Mouse (Mus musculus): ENCODE results near the gene Ndufaf4. TPM values are rescaled to one million over a fixed set of nuclear protein-coding genes. Genes with fewer than 3 reads are reported as not detected.
"Not testable (repeated sequence)": the region's sequence is repeated elsewhere in the genome, so short reads cannot be mapped to it uniquely, and the experiment has no call there.

The Ndufaf4 gene
- polyA plus RNA-seq (2015; fragmentation: Nextera tagmentation; extraction: Ambion mirVana), result 48.2 and 60.5 TPM in 2 replicates

DNA sequence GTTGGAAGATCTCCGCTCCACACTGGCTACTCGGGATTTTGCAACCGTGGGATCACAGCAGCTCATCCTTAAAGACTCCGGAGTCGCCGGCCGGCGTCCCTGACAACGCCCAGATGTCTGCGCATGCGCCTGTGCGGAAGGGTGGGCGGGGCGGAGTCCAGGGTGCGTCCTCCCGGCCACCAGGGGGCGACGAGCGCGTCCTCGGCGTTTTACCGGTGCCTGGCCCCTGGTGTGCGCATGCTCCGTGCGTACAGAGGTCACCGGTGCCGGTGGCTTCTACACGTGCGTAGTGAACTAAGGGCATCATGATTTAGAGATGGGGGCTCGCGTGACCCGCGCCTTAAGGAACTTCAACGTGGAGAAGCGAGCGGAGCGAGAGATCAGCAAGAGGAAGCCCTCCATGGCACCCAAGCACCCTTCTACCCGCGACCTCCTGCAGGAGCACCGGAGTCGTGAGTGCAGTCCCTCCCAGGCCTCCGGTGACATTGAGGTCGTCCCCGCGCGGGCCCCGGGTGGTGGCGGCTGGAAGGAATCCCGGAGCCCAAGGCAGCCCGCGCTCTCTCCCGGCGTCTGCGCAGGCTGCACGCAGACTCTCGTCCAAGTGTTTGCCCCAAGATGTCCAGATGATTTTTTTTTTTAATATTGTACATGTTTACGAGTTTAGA lies at the start of gene Ndufaf4:
Ndufaf4 (plus strand) TSS at position 233 of the 665 bp plus-strand sequence.
- peak; percentile 99 for ATAC-seq (ENCODE audit: low read depth)
- Histone ChIP-seq H3K4me2 (peak within 1 kb of the TSS; percentile 80), H3K27ac (peak within 1 kb of the TSS; percentile 52), H3K9ac (peak within 1 kb of the TSS; percentile 80), H3K27me3 (no peaks in the 10 kb centered on the region), H3K4me3 (replicated peaks) (peak within 1 kb of the TSS; percentile 74), H3K9me3 (replicated peaks) (no peaks in the 10 kb centered on the region), H3K36me3 (peaks cover 22% of the 10 kb centered on the region), H3K4me1 (replicated peaks) (peaks cover 11% of the 10 kb centered on the region)
- peak; percentile 93 for DNase-seq
- under 1% methylated on average over 58 of the region's 58 CpGs for WGBS (ENCODE audit: insufficient replicate concordance)

DNA sequence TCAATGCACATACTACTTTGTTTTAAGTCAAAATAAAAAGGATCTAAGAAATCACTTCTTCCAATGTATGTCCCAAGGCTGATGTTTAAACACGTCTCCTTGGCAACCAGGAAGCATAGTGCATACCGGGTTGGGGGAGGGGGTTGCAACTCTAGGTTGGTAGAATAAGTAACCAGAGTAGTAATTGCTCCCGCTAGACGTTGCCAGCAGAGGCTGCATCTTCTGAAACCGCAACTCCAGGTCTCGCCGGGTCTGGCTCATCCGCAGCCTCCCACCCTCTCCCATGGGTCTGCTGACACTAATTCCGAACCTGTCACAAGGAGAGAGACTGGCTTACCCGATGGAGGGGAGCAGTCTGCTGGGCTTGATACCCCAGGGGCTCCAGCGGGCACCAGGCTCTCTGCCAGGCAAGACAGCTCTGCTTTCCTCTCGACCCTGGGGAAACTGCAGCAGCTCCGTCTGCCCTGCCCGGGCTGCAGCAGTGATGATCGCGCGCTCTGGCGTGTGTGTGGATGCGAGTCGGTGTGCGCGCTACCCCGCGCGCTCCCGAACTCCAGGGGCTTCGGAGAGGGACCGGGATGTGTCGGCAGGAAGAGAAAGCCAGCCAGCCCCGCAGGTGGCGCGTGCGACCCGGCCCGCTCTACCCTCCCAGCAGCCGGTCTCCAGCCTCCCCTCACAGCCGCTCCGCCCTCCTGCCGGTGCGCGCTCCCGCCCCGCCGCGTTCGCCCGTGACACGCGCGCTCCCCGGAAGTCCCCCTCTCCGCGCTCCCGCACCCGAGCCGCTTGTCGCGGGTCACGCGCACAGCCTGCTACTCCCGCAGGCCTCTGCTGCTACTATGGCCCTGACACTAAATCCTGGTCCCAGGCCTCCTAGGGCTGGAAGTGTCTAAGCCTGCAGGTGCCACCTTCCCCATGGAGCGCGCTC lies 47.2 kb upstream of the Ndufaf4 start, which contains the start of gene Klhl32:
Klhl32 (minus strand) TSS at position 724 of the 925 bp plus-strand sequence.
- DNase-seq (peak; percentile 18), ATAC-seq (ENCODE audit: low read depth) (peak; percentile 77)
- H3K9ac ChIP-seq, result peak within 1 kb of the TSS; percentile 52
- WGBS (ENCODE audit: insufficient replicate concordance), result under 1% methylated on average over 50 of the region's 63 CpGs
- H3K36me3 ChIP-seq, result no peaks in the 10 kb centered on the region
- no peaks in the 10 kb centered on the region for H3K9me3 ChIP-seq (replicated peaks)
- peak within 1 kb of the TSS; percentile 64 for H3K4me3 ChIP-seq (replicated peaks)
- H3K27me3 ChIP-seq, result peaks cover 12% of the 10 kb centered on the region
- H3K4me2 ChIP-seq, result peak within 1 kb of the TSS; percentile 75
- peaks cover 4% of the 10 kb centered on the region; the same call in 1 of the 2 replicates for H3K4me1 ChIP-seq (replicated peaks)
- no peak within 1 kb of the TSS for H3K27ac ChIP-seq

DNA sequence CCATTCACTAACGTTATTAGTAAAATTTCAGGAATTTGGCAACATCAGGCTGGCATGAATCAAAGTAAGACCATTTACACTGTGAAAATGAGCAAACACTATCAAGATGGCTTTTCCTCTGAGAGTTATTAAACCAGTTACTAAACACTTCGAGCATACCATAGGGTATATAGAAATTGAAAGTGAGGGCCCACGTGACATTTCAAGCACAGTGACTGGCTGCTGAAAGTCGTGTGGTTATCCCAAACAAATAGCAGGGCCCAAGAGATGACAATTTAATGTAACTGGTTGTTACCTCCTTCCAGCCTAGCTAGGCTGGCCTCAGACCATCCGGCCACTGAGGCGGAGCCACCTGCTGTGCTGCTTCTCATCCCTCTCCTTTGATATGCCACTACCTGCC lies 32.2 kb upstream of the Ndufaf4 start:
- Histone ChIP-seq H3K27ac (no peak overlapping the region), H3K4me1 (replicated peaks) (no peaks in the 10 kb centered on the region), H3K4me2 (no peak overlapping the region), H3K36me3 (no peaks in the 10 kb centered on the region), H3K9me3 (replicated peaks) (no peaks in the 10 kb centered on the region), H3K4me3 (replicated peaks) (no peak overlapping the region), H3K27me3 (no peaks in the 10 kb centered on the region), H3K9ac (no peak overlapping the region)
- DNase-seq (no peak), ATAC-seq (ENCODE audit: low read depth) (no peak)
- WGBS (ENCODE audit: insufficient replicate concordance), result 35% methylated on average over 6 of the region's 6 CpGs

DNA sequence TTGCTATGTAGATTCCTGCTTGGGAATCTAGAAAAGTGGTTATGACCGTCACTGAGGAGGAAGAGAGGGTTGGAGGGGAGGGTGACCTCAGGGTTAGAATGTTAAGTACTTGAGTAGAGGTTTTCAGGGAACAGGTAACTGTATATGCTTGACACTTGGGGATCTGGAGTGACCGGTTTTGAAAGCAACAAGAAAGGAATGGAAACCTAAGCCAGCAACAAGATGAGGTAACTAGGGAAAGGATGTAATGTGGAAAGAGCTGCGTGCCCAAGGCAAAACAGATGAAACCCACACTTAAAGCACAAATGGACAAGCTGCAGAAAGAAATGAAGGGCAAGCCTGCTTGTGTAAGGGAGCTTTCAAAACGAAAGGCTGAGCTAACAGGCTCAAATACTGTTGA lies 28.7 kb upstream of the Ndufaf4 start:
- no peaks in the 10 kb centered on the region for H3K4me1 ChIP-seq (replicated peaks)
- no peak for ATAC-seq (ENCODE audit: low read depth)

DNA sequence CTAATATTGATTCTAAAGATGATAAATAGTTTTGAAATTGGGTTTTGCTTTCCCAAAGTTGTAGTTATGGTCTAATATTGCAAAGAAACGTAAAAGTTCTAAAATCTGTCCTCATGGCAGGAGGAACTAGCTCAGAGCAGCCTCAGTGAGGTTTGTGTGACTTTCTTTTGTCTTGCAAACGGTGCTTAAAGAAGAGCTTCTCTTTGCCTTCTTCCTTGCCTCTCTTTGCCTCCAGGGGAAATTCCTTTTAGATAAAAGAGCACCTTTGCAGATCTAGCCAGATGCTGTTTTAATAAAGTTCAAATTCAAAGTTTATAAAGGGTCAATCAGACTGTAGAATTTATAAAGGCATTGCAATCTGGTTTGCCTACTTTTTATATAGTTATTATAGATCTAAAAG lies 8.5 kb upstream of the Ndufaf4 start:
- not testable (repeated sequence) for H3K27me3 ChIP-seq; DNase-seq; H3K27ac ChIP-seq; H3K4me1 ChIP-seq (replicated peaks); H3K4me2 ChIP-seq; H3K9ac ChIP-seq; H3K4me3 ChIP-seq (replicated peaks); H3K36me3 ChIP-seq; H3K9me3 ChIP-seq (replicated peaks); ATAC-seq (ENCODE audit: low read depth)
- WGBS (ENCODE audit: insufficient replicate concordance), result 32% methylated on average over 2 of the region's 2 CpGs

More for the DNA sequence above, 28.7 kb upstream of the Ndufaf4 start:
- DNase-seq, result no peak
- H3K36me3 ChIP-seq, result no peaks in the 10 kb centered on the region
- no peak overlapping the region for H3K4me2 ChIP-seq
- no peak overlapping the region for H3K4me3 ChIP-seq (replicated peaks)
- H3K27me3 ChIP-seq, result no peaks in the 10 kb centered on the region
- no peak overlapping the region for H3K9ac ChIP-seq
- H3K9me3 ChIP-seq (replicated peaks), result no peaks in the 10 kb centered on the region
- no peak overlapping the region for H3K27ac ChIP-seq
- WGBS (ENCODE audit: insufficient replicate concordance), result 55% methylated on average over 4 of the region's 4 CpGs

DNA sequence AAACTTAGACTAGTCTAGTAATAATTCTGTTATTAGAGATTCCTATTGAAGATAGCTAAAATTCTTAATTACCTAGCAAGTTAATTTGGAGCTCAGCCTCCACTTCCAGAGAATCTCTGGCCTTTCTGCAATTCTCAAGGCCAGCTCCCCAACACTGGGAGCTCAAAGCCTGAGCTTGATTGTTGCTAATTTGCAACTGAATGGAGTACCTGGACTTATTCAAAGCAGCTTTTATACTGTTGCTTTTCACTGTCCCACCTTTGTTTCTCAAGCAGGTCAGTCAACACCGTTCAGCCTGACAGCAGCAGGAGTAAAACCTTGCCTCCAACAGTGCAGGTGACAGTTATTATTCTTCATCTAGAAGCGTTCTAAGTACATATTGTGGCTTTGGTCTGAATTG lies 5.6 kb upstream of the Ndufaf4 start:
- not testable (repeated sequence) for ATAC-seq (ENCODE audit: low read depth); H3K36me3 ChIP-seq; H3K4me2 ChIP-seq; H3K9ac ChIP-seq; H3K9me3 ChIP-seq (replicated peaks); H3K4me3 ChIP-seq (replicated peaks); H3K27me3 ChIP-seq; DNase-seq; H3K27ac ChIP-seq; H3K4me1 ChIP-seq (replicated peaks)
- 43% methylated on average over 2 of the region's 2 CpGs for WGBS (ENCODE audit: insufficient replicate concordance)

DNA sequence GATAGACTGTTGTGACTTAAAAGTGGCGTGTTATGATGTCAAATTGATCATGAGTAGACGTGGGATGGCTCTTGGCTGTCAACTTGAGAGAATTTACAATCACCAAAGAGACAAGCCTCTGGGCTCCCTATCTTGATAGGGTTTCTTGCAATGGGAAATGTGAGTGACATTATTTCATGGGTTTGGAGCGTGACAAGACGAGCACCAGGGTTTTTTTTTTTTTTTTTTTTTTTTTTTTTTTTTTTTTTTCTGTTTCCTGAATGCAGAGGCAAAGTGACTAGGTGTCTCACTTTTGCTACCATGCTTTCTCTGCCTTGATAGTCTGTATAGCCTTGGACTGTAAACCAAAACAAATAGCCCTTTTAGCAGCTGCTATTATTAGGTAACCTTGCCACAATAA lies 3.3 kb upstream of the Ndufaf4 start:
- H3K27ac ChIP-seq, result no peak overlapping the region
- no peak overlapping the region for H3K4me2 ChIP-seq
- no peaks in the 10 kb centered on the region for H3K36me3 ChIP-seq
- 47% methylated on average over 4 of the region's 4 CpGs for WGBS (ENCODE audit: insufficient replicate concordance)
- H3K27me3 ChIP-seq, result no peaks in the 10 kb centered on the region
- no peak for DNase-seq
- ATAC-seq (ENCODE audit: low read depth), result no peak
- no peaks in the 10 kb centered on the region; the same call in 1 of the 2 replicates for H3K9me3 ChIP-seq (replicated peaks)
- H3K4me1 ChIP-seq (replicated peaks), result peaks cover 11% of the 10 kb centered on the region
- no peak overlapping the region for H3K9ac ChIP-seq
- H3K4me3 ChIP-seq (replicated peaks), result no peak overlapping the region

DNA sequence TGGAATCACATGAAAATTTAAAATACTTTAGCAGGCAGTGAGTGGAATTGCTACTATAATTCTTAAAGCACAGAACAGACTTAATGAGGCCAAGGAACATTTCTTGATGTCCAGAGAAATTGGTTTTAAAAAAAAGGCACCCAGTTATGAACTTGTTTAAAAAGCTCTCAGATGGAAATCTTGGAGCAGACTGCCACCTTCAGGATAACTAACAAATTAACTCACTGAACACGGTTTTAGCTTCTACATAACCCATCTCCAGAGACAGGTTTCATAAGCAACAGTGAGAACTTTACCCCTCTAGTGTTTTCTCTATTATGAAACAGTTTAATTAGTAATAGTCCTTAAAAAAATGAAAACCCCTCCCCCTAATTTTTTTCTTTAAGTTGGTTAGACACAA lies 1.1 kb upstream of the Ndufaf4 start:
- no peak overlapping the region for H3K4me2 ChIP-seq
- no peak overlapping the region for H3K9ac ChIP-seq
- H3K27me3 ChIP-seq, result no peaks in the 10 kb centered on the region
- WGBS (ENCODE audit: insufficient replicate concordance), result 0% methylated on average over 1 of the region's 1 CpGs
- DNase-seq (peak; percentile 5), ATAC-seq (ENCODE audit: low read depth) (no peak)
- H3K27ac ChIP-seq, result no peak overlapping the region
- peaks cover 11% of the 10 kb centered on the region for H3K4me1 ChIP-seq (replicated peaks)
- H3K9me3 ChIP-seq (replicated peaks), result no peaks in the 10 kb centered on the region
- no peak overlapping the region for H3K4me3 ChIP-seq (replicated peaks)
- H3K36me3 ChIP-seq, result peaks cover 14% of the 10 kb centered on the region

DNA sequence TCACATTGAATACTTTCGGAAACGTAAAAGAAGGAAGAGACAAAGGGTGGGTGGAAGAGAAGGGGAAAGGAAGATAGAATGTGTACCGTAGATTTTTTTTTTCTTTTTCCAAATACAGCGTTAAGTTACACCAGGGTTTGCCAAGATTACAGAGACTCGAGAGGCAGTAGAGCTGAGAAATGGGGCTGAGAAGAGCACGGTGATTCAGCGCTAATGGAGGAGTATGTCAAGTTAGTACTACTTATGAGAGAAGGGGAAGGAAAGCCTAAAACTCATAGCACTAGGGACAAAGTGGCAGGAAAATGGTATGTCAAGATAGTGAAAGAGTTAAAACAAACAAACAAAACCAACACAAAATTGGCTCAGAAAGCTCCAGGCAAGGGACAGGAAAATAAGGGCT lies 532 bp upstream of the Ndufaf4 start:
- ATAC-seq (ENCODE audit: low read depth) (peak; percentile 67), DNase-seq (no peak)
- Histone ChIP-seq H3K36me3 (peaks cover 18% of the 10 kb centered on the region), H3K4me1 (replicated peaks) (peaks cover 11% of the 10 kb centered on the region), H3K27ac (no peak overlapping the region), H3K9me3 (replicated peaks) (no peaks in the 10 kb centered on the region), H3K4me3 (replicated peaks) (peak overlapping the region; percentile 74), H3K9ac (peak overlapping the region; percentile 59), H3K27me3 (no peaks in the 10 kb centered on the region), H3K4me2 (peak overlapping the region; percentile 80)
- 9% methylated on average over 7 of the region's 7 CpGs for WGBS (ENCODE audit: insufficient replicate concordance)

DNA sequence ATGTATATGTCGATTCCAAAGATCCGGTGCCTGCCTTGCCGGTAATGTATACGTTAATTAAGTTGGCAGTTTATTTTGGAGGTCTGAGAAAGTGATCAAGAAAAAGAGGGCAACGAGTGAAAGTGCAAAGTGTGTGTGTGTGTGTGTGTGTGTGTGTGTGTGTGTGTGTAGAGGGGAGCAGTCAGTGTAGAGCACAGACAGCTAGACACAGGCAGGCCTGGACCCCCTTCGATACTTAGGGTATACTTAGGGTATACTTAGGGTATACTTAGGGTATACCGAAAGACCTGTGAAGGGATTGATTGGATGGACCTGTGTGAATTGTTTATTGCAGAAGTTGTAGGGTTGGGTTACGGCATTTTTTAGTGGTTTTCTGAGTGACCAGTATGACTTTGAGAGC lies 753 bp downstream of the Ndufaf4 start:
- DNase-seq (no peak), ATAC-seq (ENCODE audit: low read depth) (no peak)
- Histone ChIP-seq H3K27ac (no peak overlapping the region), H3K36me3 (peaks cover 28% of the 10 kb centered on the region), H3K27me3 (no peaks in the 10 kb centered on the region), H3K9me3 (replicated peaks) (no peaks in the 10 kb centered on the region), H3K4me1 (replicated peaks) (peaks cover 11% of the 10 kb centered on the region), H3K4me3 (replicated peaks) (peak overlapping the region; percentile 74), H3K9ac (peak overlapping the region; percentile 80), H3K4me2 (peak overlapping the region; percentile 80)
- 16% methylated on average over 8 of the region's 8 CpGs for WGBS (ENCODE audit: insufficient replicate concordance)

DNA sequence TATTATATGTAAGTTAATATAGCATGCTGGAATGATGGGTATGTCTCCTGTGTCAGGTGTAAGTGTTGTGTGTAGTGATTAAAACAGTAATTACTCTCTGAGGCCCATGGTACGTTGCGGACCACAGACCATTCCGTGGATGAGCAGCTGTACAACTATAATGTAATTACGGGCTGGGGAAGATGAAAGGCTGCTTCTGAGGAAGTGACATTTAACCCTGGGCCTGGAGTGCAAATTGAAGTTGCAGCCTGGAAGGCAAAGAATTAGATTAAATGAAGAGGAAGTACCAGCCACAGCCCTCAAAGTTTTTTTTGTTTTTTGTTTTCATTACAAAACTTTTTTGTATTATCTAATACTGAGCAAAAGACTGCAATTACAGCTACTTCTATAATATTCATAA lies 1.3 kb downstream of the Ndufaf4 start:
- H3K27me3 ChIP-seq, result no peaks in the 10 kb centered on the region
- no peaks in the 10 kb centered on the region for H3K9me3 ChIP-seq (replicated peaks)
- H3K36me3 ChIP-seq, result peaks cover 29% of the 10 kb centered on the region
- peak overlapping the region; percentile 74 for H3K4me3 ChIP-seq (replicated peaks)
- 41% methylated on average over 4 of the region's 4 CpGs for WGBS (ENCODE audit: insufficient replicate concordance)
- peak overlapping the region; percentile 80 for H3K4me2 ChIP-seq
- no peak overlapping the region for H3K27ac ChIP-seq
- DNase-seq (no peak), ATAC-seq (ENCODE audit: low read depth) (no peak)
- peaks cover 11% of the 10 kb centered on the region for H3K4me1 ChIP-seq (replicated peaks)
- H3K9ac ChIP-seq, result peak overlapping the region; percentile 80
